Mouse (Mus musculus) mesoderm, embryonic 11.5 days (tissue): ENCODE measurements around the gene Ndufab1.

Source experiments
- DNase-seq: peaks from one replicate; pipeline ENCODE4 v3.0.0-alpha.2; 2012; ENCODE audit warnings: low read depth, low spot score

Ndufab1 gene

DNA sequence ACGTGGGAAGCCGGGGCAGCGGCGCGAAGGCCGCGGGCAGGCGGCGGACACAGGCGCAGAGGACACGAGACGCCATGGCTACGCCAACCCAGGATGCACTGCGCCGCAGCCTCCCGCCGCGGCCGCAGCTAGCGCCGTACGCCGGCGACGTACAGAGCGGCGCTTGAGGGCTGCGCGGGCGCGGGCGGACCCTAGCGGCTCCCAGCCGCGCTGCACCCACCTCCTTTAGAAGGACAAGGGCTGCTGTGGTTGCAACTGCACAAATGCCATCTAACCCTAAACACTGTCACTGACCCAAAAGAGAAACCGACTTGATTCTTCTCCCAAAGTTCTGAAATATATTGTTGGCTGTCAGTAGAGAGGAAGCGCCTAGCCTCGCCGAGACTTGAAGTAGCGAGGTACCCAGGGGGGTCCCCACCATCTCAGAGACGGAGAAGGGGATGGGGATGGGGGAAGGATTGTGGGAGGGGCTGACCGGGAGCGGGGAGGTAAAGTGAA is at the start of gene Ndufab1:
Ndufab1 (minus strand) TSS at position 140 of the 498 bp plus-strand sequence.
- DNase-seq: peak; percentile 93

DNA sequence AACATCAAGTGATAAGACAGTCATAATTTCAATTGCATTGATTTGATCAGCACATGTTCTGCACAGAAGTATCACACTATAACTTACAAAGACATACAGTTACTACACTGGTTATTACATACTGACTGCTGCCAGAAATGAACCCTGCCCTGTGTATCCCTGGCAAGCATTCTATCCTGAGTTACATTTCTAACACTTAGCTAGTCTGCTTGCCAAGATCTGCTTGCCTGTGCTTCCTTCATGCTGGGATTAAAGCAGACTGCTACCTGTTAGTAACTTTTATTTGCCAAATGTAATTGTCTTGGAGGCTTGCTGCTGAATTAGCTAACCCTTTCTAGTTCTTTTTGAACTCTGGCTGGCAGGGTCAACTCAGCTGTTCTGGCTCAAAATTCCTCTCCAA is 39.3 kb upstream of the Ndufab1 start:
- no peak for DNase-seq

- no peak for DNase-seq
These were observed 36.5 kb upstream of the Ndufab1 start for GRCm38 (mm10) chr7:122138190-122138589.

- DNase-seq: no peak
These were observed 35.4 kb upstream of the Ndufab1 start for GRCm38 (mm10) chr7:122137071-122137470.

GRCm38 (mm10) chr7:122135070-122135469 is 33.4 kb upstream of the Ndufab1 start:
- DNase-seq: peak; percentile 36

DNA sequence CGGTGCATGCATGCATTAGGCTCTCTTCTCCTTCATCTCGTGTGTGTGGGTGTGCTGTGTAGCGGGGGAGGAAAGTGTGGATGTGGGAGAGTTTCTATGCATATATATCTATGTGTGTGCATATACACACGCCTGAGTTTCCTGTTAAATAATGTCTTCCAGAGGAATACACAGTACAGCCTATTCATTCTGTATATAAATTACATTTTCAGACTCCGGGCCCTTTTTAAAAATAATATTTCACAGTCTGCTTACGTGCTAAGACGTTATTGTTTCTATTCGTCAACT is 31.6 kb upstream of the Ndufab1 start:
- DNase-seq: no peak

DNA sequence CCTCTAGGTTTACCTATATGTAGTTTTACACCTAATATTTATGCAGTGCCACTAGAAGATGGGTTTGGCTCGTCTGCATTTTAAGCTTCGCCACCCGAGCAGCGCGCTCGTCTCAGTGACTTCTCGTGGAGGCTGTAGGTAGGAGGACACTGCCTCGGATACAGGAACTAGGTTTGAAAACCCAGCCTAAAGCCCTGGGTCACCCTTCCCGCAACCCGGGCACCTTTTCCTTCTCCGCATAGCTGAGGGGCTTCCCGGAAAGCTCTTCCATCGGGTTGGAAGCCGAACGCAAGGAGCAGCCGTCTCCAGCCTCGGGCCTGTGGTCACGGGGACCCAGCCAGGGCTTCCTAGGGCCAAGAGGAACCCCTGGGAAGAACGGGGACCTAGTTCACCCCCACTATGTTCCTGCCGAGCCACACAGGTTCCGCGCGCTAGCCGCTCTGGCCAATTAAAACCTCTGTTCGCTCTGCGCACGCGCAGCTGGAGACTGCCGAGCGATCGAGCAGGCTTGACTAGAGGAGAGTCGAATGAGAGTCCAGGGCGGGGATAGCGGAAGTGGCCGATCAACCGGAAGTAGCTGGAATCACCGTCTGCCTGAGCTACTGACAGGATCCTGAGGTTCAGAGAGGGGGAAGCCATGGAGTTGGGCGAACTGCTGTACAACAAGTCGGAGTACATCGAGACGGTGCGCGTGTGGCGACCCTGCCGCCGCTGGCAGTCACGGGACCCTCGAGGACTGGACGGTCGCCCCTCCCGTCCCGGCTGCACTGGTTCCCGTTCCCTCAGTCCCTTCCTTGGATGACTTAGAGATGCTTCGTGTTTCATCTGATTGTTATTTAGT is 31.0 kb upstream of the Ndufab1 start, which contains the start of the genes Palb2 and Dctn5:
Palb2 (minus strand) TSS at position 489 of the 841 bp plus-strand sequence.
Dctn5 (plus strand) TSS at position 545 of the 841 bp plus-strand sequence.
- DNase-seq: peak; percentile 99

GRCm38 (mm10) chr7:122131834-122132233 is 30.1 kb upstream of the Ndufab1 start:
- DNase-seq: no peak

DNA sequence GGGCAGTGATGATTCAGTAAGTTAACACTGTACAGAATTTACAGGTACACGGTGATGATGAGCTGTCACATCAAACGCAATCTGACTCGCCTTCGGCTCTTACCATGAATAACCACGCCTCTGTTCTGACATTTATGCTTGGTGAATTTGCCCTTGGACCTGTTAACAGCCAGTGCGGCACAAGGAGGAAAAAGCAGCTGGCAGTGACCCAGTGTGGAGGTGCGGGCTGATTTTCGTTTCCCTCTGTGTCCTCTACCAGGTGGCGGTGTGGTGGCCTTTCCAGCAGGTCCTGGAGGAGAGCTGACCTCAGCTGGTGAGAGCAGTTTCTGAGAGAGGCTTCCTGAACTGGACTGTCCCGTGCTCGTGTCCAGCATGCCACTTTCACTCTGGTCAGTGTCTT is 25.3 kb upstream of the Ndufab1 start:
- DNase-seq: no peak

GRCm38 (mm10) chr7:122125636-122126035 is 23.9 kb upstream of the Ndufab1 start:
- peak; percentile 2 for DNase-seq

DNA sequence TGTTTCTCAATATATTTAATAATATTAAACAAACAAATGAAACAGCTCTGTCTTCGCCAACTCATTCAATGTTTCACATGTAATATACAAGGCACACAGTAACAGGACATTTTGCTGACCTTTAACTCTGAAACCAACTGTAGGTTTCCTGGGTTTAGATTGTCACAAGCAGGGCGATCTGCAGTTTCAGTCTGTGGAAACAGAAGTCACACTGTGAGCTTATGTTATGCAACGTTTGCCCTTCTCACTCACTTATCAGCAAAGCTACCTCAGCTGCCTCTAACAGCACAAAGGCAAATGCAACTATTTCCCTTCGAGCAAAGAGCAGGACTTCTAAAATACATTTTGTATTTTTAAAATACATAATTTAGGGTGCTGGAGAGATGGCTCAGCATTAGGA is 21.8 kb upstream of the Ndufab1 start:
- no peak for DNase-seq

- DNase-seq: no peak
These were observed 6.5 kb upstream of the Ndufab1 start for GRCm38 (mm10) chr7:122108206-122108605.

DNA sequence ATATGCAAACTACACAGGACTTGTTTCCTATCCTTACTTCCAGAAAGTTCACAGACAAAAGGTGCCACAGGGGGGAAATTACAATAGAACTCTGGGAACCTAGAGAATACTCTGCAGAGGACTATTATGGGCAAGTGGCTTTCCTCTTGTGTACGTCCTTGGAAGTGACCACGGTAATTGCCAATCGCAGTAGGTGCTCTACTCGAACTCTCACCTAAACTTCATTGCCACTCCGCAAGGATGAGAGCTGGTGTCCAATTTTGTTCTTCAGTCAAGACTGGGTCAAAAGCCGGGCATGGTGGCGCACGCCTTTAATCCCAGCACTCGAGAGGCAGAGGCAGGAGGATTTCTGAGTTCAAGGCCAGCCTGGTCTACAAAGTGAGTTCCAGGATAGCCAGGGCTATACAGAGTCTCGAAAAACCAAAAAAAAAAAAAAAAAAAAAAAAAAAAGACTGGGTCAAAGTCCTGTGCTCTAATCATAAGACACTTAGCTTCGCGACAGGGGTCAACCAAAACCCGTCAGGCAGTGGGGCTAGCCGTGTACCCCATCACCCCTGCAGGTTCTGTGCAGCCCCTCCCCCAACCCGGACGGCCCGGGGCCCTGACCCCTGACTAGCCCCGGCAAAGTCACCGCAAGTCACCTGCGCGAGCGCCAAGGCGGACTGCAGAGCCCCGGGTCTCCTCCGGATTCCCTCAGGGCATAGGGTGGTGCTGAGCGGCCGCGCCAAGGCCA is 506 bp downstream of the Ndufab1 start:
- peak; percentile 29 for DNase-seq

DNA sequence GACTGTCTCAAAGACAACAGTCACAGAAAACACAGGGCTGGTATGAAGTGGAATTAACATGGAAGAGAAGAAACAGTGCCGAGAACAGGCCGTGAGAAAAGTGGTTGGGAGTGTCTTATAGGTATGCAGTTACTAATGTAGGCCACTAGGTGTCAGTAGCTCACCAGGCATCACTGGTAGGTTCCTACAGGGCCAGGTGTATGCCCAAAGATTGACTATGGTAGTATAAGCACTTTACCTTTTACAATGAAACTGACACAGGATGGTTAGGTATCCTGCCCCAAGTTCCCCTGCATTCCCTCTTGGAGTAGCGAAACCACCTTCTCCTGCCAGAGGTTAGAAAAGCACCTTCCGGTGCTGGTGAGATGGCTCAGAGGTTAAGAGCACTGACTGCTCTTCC is 2.5 kb downstream of the Ndufab1 start:
- peak; percentile 65 for DNase-seq

DNA sequence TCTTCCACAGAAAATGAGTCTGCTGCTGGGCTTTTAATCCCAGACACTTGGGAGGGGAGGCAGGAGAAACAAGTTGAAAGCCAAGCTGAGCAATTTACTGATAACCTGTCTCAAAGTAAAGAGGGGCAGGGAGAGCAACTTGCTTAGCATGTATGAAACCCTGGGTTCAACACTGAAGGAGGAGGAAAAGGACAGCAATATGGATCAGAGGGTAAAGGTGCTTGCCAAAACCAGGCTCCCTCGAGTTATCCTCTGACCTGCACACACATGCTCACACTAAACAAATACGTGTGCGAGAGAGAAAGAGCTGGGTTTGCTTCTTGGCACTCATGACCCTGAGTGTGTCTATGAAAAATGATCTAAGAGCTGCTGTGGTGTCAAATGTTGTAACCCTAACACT is 3.7 kb downstream of the Ndufab1 start:
- DNase-seq: no peak

DNA sequence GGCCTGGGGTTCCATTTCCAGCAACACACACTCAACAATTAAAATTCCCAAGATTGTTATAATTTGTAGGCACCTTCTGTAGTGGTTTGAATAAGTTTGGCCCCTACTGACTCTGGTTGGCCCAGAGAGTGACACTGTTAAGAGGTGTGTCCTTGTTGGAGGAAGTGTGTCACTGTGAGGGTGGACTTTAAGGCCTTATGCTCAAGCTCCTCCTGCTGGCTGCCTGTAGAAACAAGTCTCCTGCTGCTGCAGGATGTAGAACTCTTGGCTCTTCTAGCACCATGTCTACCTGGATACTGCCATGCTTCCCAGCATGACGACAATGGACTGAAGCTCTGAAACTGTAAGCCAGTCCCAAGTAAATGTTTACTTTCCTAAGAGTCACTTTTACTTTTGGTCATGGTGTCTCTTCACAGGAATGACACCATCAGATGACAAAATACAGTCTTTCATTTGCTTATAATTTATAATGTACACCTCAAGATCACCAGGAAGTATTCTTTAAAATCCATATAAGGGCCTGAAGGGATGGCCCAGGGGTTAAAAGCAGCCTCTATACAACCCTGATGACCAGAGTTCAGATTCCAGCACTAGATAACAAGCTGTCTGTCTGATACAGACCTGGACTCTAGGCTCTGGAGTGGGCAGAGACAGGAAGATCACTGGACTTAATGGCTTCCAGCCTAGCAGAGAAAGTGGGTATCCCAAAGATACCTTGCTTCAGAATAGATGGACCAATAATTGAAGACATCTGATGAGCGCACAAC is 6.9 kb downstream of the Ndufab1 start:
- DNase-seq: no peak

DNA sequence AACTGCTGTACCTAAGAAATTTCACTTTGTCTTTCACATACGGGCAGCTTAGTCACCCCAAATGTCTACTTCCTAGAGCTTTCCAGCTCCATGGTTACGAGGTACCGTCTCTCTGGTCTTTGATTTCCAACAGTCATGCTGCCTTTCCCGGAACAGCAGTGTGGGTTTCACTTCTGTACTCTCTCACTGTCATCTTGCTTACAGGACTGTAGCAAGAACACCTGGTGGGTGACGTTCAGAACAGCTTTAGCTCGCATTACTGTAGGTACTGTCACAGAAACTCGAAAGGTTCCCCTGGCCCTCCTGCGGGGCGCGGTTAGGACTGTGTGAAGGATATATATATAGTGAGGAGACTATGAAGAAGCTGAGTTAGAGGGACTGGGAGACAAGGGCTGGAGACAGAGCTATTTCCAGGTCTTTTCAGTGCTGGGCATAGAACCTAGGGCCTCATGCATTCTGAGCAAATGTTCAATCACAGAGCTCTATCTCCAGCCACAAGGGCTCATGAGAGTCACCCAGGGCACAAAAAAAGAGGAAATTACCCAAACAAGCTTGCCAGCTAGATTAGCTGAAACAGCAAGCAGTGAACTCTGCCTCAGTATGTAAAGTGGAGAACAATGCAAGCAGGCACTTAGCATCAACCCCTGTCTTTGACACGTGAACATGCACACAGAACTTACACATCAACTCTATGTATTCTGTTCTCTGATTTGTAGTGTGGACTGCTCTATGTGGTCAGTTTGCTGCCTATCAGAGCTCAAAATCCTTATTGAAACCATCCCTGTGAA is 14.3 kb downstream of the Ndufab1 start:
- no peak for DNase-seq

- no peak for DNase-seq
These were observed 20.6 kb downstream of the Ndufab1 start for GRCm38 (mm10) chr7:122081071-122081470.

DNA sequence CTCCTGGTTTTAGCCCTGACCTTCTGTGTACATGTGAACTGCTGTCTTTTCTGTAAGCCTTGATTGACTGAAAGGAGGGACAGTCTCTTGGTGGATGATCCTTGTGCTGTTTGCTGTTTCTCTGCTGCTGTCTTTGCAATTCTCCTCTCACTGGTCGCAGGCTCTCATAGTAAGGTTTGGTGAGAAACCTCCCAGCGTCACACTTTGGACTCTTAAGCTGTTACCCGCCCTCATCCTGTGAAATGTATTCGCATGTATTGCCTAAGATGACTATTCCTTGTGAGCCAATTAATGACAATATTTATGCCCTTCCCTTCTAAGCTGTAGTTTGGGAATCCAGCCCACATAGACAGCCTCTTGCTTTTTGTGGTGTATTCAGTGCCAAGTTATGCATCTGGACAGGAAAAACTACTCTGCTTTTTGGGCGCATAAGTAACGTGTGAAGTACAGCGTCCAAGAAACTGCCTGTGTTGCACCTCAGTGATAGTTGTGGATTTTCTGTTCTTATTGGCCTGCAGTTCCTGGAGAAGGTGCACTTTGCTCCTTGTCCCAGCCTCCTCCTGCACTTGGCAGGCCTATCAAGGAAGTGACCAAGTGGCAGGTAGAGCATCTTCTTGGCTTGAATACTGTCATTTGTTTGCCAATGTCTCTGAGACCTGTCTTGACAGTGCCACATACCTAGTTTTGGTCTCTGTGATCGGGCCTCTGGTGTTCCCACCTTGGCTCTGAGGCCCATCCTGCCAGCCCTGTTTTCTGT is 21.7 kb downstream of the Ndufab1 start:
- no peak for DNase-seq

GRCm38 (mm10) chr7:122074374-122074773 is 27.3 kb downstream of the Ndufab1 start:
- no peak for DNase-seq
